Mouse (Mus musculus) cerebellum, postnatal 4 days (tissue): ENCODE measurements around the gene Tmcc2.

Experiments
- DNase-seq, 2 experiments: peaks; one replicate each; pipeline ENCODE4 v3.0.0; 2022; ENCODE audit warnings: low spot score in 2 of 2, mixed read lengths in 1 of 2

The Tmcc2 gene

DNA sequence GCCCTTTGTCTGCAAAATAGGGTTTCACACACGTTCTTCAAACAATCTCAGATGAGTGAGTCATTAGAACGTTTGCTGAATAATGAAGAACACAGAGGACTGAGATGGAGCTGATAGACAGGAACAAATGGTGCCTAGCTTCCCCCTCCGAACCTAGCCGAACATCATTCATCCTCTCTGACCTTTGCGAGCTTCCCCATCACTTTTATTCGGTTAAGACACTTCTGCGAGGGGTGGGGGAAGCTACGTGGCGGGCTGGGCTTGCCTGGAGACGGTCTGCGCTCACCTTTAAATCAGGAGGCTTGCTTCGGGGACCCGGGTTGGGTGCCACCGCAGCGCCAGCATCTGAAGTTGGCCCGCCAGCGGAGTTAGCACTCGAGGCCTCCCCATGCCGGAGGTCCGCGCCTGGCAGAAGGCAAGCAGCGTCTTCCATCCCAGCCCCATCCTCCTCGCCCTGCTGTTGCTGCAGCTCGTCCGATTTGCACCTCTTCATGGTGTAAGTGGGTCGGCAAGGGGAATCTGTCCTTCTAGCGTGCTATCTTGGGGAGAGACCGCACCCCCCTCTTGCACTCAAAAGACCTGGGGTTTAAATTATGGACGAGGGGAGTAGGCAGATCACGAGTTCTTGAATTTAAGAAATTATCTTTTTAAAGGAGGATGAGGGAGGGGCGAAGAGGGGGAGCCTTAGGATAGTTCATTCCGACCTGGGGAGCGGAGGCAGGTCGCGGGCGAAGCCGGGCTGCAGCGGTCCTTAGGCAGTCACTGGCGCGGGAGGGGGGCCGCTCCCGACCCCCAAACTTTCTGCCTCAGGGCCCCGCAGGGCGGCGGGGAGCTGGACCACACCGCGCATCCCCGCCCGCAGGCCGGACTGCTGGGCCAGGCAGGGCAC is at the start of gene Tmcc2:
TSS of gene Tmcc2 (minus strand) at position 591 of the 889 bp plus-strand sequence.
- DNase-seq = peak in 1 of 2 experiments; percentile 46

DNA sequence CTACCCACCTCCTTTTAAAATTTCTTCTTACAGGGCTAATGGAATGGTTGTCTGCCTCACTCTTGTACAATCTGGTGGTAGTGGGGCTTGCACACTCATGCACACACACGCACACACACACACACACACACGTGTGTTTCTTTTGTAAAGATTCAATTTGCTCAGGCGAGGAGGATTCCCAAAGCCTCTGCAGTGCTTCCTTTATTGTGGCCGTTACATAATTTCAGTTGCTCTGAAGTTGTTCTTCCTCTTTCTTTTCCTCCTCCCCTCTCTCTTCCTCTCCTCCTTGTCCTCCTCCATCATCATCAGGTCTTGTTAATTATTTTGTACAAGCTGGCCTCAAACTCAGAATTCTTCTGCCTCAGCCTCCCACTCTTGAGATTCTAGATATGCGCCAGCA is 46.3 kb upstream of the Tmcc2 start:
- DNase-seq = no peak

DNA sequence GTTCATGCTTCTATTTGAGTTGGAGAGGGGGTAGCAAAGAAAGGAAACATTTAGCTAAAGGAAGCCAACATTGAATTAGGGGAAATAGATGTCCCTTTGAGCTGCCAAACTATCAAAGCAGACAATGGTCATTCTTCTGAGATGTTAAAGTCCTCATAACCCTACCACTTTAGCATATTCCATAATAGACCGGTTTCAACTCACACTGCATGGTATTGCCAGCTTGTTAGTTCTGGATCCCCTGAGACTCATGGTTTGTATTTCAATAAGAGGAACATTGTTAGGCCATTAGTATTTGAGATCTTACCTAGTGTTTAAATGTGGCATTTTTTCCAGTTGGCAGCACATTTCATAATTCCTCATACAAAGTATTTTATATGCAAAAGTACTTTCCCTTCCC is 45.9 kb upstream of the Tmcc2 start:
- no peak for DNase-seq

DNA sequence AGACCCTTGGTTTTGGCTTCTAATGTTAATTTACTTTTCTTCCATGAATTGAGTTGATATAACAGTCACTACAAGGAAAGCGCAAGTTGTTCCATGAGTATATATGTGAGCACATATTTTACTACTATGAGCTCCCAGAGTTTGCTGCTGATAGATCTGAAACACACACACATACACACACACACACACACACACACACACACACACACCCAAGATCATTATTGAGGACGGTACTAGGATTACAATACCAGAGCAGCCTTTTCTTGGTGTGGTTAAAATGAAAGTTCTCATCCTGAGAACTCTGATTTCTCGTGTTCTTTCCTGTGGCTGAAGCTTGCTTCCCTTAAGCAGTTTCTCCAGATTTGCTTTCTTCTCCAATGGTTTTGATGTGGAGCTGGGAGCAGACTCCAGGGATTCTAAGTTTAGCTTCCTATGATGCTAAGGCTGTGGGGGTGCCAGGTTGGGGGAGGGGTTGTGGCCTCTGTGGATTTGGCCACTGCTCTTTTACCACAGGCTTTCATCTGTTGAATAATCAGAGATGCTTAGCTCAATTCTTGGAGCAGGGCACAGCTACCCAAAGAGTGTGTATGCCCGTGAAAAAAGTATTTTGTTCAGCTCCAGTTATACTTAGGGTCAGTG is 45.4 kb upstream of the Tmcc2 start:
- no peak for DNase-seq

DNA sequence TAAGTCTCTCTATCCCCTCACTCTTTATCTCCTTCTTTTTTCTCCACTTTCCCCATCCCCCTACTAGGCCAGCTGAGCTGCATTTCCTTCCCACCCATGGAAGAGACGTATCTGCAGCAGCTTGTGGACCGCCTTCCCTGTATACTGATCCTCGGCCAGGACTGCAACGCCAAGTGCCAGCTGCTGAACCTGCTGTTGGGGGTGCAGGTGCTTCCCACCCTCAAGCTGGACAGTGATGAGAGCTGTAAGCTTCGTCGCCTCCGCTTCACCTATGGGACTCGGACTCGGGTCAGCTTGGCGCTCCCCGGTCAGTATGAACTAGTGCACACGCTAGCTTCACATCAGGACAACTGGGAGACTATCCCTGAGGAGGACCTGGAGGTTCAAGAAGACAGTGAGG is 43.0 kb upstream of the Tmcc2 start:
- peak in 1 of 2 experiments; percentile 21 for DNase-seq

DNA sequence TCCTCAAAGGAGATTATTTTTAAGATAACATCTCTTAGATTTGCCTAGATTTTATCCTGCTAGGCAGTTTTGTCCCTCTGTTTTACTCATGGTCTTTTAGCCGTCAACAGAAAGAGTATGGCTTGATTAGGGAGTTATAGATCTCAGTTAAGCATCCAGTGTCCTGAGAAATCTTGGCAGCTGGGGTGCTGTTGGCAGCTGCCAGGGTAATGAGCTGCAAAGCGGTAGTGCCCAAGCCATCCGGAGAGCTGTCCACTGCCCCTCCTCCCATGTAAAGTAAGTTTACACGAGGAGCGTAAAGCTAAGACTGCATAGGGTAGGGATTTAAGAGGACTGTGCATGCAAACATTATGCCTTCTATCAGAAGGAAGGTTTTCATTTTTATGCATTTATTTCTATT is 42.3 kb upstream of the Tmcc2 start:
- peak in 1 of 2 experiments; percentile 37 for DNase-seq

DNA sequence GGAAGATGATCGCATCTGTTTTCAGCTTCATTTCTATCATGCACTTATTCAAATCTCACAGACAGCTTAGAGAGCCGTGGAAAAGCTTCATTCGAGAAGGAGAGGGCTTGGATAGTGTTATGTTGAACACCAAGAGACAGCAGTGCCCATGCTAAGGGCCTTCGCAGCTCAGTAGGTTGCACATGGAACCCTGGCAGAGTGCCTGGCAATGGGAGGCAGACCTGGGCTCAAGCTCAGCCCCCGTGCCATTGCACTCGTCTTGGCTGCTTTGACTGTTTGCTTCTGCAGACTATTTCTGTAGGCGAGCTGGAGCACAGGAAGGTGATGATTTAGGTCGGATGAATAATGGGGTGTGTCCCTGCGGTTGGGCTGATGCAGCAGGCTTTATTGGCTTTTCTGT is 40.6 kb upstream of the Tmcc2 start:
- DNase-seq = peak; percentile 31 to 72

DNA sequence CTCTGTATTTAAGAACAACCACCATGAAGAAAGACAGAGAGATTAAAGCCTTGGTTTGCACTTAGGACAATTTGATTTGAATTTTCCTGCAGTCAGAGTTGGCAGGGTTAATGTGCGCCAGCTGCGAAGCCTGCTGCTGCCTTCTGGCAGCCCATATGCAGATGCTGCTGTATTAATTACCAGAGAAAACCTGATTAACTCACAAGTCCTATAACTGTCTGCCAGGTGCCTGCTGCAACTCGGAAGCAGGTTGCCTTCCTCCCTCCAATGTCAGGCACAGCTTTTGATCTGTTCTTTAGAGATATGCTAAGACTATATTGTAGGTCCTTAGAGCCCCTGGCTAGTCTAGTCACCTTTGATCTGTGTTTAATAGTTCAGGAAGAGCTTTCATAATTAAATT is 39.7 kb upstream of the Tmcc2 start:
- DNase-seq = peak in 1 of 2 experiments; percentile 60

DNA sequence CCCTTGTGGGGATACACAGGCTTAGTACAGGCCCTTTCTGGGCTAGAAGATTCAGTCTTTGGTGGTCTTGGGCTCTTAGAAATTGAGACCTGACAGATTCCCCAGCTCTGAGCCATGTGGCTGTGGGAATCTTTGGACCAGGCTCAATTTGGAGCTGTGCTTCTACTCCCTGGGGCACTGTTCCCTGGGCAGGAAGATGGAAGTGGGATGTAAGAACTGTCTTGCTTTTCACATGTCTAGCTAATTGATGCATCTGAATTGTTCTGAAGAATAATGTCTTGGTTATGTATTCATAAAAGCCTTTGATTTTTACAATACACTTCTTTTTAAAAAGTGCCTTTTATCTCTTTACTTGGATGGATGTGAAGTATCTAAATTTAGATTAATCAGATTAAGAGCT is 34.5 kb upstream of the Tmcc2 start:
- no peak for DNase-seq

DNA sequence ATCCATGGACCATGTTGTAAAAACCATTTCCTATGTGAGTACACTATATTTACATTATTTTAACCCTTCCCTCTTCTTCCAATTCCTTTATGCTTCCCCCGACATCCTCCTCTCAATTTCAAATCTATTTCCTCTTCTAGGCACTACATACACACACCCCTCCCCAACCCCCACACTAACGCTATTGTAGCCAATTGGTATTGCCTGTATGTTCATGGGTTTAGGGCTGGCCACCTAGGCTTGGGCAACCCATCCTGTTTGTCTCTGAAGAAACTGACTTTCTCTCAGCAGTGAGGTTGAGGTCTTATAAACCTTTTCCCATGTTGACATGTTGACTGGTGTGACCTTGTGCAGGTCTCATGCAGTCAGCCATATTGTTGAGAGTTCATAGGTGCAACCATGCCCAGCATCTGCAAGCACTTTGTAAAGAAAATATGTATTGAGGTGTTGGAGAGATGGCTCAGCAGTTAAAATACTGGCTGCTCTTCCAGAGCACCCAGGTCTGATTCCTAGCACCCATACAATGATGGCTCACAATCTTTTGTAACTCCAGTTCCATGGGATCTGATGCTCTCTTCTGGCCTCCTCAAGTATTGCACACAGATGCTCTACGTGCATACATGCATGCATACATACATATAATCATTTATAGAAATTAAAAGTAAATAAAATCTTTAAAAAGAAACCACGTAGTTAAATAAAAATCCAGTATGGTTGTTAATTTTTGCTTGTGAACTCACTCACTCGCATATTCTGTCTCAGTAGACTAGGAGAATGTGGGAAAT is 32.0 kb upstream of the Tmcc2 start:
- no peak for DNase-seq

DNA sequence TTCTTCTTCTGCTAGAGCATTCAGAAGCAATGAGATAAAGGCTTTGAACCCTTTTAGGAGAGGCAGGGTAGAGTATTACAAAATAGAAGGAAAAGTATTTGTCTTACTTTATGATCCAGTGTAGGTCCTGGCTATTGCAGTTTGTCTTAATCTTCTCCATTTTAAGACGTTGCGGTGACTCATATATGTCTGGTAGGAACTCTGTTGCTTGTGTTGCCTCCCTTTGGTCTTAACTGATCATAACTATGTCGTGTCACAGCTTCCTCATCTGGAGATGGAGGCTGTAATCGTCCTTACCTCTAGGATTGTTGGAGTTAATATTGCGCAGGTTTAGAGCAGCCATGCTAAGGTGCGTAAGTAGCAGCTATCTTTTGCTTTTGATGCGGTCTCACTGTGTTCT is 29.6 kb upstream of the Tmcc2 start:
- DNase-seq = no peak

DNA sequence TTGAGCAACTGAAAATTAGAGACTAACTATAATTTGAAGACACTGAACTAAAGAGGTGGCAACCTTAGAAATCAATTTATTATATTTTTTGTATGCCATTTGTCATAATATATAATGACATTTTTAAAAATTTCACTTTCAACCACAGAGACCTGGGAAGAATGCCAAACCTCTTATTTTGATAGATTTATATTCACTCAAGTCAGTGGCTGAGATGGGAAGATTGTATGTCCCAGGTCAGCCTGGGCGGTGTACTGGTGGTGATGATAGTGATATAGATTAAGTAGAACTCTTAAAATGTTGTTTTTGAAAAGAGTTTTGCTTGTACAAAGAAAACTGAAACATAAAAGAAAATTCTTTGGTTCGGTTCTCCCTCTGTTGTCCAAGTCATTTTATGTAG is 29.1 kb upstream of the Tmcc2 start:
- no peak for DNase-seq

DNA sequence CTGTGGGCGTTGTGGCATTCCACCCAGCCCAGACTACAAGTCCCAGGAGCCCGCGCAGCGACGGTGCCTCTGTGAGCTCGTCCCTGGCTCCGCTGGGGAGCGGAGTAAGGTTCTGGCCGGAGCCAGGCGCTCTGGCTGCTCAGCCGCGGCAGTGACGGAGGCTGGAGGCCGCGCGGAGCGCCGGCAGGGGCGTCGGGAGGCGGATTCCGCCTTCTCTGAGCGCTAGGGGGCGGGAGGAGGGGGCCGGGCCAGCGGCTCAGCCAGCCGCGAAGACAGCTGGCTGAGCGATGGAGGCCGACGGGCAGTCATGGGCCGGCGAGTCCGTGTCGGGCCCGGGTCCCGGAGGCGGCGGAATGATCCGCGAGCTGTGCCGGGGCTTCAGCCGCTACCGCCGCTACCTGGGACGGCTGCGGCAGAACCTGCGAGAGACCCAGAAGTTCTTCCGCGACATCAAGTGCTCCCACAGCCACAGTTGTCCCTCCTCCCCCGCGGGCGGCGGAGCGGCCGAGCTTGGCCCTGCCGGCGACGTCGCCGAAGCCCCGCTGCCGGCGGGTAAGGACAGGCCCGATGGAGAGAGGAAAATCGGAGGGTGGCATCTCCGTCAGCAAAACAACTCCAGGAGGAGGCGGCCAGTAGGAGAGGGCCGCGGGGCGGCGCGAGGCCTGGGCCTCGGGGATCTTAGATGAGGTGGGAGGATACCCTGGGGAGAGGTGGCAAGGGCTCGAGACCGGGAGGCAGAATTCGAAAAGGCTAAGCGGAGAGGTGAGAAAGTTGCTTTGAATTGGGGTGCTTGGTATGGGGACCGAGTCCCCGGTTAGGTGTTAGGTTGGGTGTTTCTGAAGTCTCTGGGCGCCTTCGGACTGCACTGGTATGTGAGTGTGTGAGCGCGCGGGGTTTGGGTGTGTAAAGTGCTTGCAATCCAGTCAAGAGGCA is 26.5 kb upstream of the Tmcc2 start, which contains the start of gene Dstyk:
TSS of gene Dstyk (plus strand) at position 237 of the 933 bp plus-strand sequence.
- peak; percentile 73 to 89 for DNase-seq

DNA sequence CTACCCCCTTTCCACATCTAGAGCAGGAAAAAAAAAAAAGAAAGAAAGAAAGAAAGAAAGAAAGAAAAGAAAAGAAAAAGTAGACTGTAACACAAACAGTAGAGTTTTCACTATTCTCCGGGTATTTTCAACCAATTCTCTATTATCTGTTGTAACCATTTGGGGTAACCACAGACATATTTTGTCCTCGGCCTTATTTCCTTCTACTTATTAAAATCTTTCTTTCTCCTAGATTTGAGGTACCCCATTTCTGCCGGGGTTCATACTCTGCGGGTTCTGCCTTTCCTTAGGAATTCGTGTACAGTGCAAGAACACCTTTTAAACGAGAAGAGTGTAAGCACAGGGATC is 25.8 kb upstream of the Tmcc2 start:
- no peak for DNase-seq

DNA sequence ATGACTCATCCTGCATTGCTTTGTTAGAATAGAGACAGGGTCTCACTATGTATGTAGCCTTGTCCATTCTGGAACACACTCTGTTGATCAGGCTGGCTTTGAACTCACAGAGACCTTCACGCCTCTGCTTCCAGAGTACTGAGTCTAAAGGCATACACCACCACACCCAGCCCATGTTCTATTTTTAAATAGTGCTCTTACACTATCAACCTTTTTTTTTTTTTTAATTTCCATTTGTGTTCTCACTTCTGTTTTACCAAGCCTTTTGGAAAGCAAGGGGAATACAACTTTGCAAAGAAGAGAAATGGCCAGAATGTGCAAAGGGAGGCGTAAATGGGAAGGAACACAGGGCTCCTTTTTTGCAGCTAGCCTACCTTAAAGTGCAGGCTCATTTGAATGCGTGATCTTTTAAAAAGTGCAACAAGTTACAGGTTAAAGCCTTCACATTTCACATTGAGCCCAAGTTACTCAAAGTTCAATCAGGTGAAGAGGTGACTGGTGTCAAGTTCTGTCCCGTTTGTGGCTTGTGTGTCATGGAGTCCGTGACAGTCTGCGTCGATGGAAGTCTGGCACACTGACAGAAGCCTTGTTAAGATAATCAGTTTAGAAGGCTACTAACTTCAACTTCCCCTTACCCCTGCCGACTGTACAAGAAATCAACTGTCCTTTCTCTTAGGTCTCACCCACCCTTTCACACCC is 25.3 kb upstream of the Tmcc2 start:
- DNase-seq = no peak

DNA sequence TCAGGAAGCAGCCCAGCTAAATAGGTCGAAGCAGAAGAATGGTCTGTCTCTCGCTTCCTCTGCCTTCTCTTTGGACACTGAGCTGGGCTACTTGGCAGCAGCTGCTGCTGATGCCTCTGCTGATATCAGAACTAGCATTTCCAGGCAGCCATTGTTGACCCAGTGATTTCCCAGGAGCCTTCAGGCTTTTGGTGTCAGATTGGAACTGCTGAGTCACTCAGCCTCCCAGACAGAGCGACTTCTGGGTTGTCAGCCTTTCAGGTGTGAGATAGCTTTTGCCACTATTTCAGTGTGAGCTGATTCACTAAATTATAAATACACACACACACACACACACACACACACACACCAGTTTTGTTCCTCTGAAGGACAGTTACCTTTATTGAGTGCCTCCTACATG is 19.6 kb upstream of the Tmcc2 start:
- no peak for DNase-seq

DNA sequence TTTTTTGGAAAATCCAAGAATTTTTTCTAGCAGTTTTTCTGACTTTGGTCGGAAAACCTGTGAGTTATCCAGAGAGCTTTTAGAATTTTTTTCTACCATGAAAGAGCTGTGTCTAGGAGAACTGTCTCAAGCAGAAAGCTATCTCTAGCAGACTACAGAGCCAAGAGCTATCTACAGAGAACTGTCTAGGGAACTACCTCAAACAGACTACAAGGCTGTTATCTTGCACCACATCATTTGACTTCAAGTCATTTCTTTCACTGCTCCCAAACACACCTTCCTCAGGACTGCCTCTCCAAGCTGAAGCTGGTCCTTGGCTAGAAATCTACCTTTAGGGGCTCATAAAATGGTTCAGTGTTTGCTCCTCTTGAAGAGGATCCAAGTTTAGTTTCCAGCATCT is 10.8 kb upstream of the Tmcc2 start:
- DNase-seq = no peak

DNA sequence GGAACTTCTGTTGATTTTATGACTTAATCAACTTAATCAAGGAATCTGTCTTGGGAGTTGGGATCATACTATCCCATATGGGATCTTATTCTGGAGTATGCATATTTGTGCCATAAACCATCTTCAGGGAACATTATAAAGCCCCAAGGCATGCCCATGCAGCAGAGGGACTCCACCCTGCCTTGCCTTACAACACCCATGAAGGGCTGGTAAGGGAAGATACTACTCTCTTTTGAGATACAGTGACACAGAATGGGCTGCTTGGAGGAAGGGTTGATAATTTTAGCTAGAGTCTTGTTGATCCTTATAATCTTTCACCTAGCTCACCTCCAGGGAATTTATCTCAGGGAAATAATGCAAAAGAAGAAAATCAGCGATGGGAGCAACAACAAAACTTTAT is 9.5 kb upstream of the Tmcc2 start:
- DNase-seq = no peak

DNA sequence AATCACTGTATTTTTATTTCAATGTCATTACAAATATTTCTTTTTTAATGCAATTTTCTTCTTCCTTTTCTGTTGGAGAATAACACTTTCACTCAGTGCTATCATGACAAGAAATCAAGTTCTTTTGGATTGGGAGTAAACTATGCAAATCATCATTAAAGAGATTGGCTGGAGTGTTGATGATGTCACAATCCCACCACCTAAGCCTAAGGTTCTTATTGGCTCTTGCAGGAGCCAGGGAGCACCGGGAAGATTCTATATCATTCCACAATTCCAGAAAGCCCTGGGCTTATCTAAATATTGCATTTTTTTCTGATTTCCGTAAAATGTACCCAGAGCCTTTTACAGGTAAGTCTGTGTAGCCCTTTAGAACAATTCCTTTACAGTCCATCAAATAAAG is 5.6 kb upstream of the Tmcc2 start:
- no peak for DNase-seq

DNA sequence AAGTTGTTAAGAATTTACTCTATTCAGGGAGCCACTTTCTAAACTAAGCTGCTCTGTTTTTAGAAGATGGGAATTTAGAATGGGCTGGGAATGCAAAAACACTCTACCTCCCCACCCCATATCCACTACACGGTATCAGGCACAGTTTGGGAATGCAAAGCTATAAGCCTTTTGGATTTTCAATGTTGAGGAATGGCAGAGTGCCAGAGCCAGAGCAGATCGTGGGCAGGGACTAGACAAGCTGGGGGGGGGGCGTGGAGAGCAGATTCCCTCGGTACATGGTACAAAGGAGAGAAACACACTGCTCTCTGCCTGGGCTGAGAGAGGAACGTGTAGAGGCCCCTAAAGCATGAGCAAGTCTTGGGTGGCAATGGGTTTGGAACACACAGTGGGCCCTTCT is 1.8 kb upstream of the Tmcc2 start:
- DNase-seq = no peak

DNA sequence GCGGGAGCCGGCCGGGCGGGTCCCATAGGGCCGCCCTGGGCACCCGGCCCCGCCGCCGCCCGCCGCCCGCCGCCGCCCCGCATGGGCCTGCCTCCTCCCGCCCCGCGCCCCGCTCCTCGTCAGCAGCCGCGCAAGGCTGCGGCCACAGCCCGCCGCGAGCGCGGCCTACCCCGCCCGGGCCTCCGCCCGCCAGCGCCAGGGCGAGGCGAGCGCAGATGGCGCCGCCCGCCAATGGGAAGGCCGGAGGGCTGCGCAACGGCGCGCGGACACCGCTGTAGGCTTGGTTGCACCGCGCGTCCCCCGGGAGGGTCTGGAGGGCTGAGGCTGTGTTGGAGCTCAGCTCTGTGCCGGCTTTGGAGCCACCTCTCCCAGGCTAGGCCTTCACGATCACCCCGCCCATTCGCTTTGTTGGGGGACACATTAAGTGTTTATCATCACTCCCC is 520 bp upstream of the Tmcc2 start:
- peak; percentile 59 to 83 for DNase-seq
